13 mouse cellular contexts compared by ENCODE assay signal in the genomic region with DNA sequence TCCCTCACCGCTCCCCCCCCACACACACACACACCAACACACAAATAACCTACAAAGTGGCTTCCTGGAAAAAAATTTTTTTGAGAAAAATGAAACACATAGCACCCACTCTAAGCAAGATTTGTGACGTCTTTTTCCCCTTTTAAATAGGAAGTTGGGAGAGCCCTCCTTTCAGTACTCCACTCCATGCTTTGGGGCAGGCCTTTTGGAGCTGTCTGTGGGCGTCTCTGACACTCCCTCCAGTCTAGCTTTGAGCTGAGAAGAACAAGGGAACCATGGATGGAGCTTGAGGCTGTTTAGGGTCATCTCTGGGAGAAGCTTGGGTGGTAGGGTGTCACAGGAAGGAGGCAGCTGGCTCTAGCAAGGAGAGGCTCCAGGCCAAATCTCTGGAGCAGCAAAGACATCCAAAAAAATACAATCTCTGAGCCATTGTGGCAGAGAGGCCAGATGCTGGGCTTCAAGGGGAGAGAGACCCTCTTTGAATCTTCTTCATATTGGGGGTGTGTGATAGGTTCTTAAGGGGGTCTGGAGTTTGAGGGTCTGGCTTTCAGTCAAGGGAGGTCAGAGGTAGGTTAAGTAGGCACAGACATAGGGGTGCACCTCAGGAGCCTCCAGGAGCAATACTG. TPM values are rescaled to one million over a fixed set of nuclear protein-coding genes. Genes with fewer than 3 reads are reported as not detected.
DNase-seq lines count a peak whose midpoint lies in the region; ATAC-seq and TF ChIP-seq lines count a peak whose summit lies in the region.
"Had no signal": no experiment of that assay in that cellular context is flagged by ENCODE, and none has a peak within 500 bp of the region (broad histone marks: within the 10 kb centered on the region; RNA-seq: fewer than 3 reads in every experiment).

No protein-coding gene starts in this region.

- no peak for TF ChIP-seq CTCF in left cerebral cortex, adult 2 months (IDR thresholded peaks at IDR 0.05)
- TF ChIP-seq CTCF in cortical plate, adult 2 months (IDR thresholded peaks at IDR 0.05; ENCODE audit: extremely low read depth, insufficient read depth, low read length) = no peak
- no peak for TF ChIP-seq CTCF in olfactory bulb, adult 2 months (IDR thresholded peaks at IDR 0.05; ENCODE audit: insufficient read depth, low read depth, low read length)

- no peaks in the 10 kb centered on the region for H3K9me3 ChIP-seq in hindbrain, embryonic 14.5 days (ENCODE audit: control insufficient read depth, low read length)
- H3K9me3 ChIP-seq: heart, embryonic 12.5 days; limb, embryonic 12.5 days had no signal

- ATAC-seq in hindbrain, embryonic 14.5 days (ENCODE audit: low FRiP score) = no peak
- ATAC-seq: lung, postnatal 0 days had no signal

- H3K4me2 ChIP-seq in hindbrain, embryonic 14.5 days (replicated peaks) = peak overlapping the region; percentile 91

- H3K9ac ChIP-seq in hindbrain, embryonic 14.5 days = peak overlapping the region; percentile 99
- H3K9ac ChIP-seq: heart, embryonic 12.5 days; limb, embryonic 12.5 days had no signal

- H3K27ac ChIP-seq in left cerebral cortex, adult 2 months = peak overlapping the region; percentile 98
- peak overlapping the region; percentile 90 for H3K27ac ChIP-seq in cortical plate, adult 2 months (ENCODE audit: insufficient read depth, low read length)
- peak overlapping the region; percentile 99 for H3K27ac ChIP-seq in hindbrain, embryonic 14.5 days
- H3K27ac ChIP-seq in olfactory bulb, adult 2 months (ENCODE audit: insufficient read depth, low read depth, low read length) = peak overlapping the region; percentile 98
- H3K27ac ChIP-seq: limb, embryonic 12.5 days; stomach, postnatal 0 days had no signal

- 0 out of 2 replicates have a peak, but pooled peaks cover 1% of the 10 kb centered on the region for H3K4me1 ChIP-seq in cortical plate, adult 2 months (ENCODE audit: control insufficient read depth, insufficient read depth, low read length)
- peaks cover 13% of the 10 kb centered on the region for H3K4me1 ChIP-seq in hindbrain, embryonic 14.5 days (replicated peaks; ENCODE audit: control insufficient read depth, insufficient read depth, low read length)
- peaks cover 31% of the 10 kb centered on the region for H3K4me1 ChIP-seq in olfactory bulb, adult 2 months (ENCODE audit: control insufficient read depth, insufficient read depth, low read length)

- no peaks in the 10 kb centered on the region; the same call in 1 of the 2 replicates for H3K36me3 ChIP-seq in hindbrain, embryonic 14.5 days (replicated peaks; ENCODE audit: control insufficient read depth, insufficient read depth)
- H3K36me3 ChIP-seq: heart, embryonic 12.5 days; limb, embryonic 12.5 days had no signal

- peaks cover 23% of the 10 kb centered on the region; the same call in 1 of the 2 replicates for H3K27me3 ChIP-seq in hindbrain, embryonic 14.5 days (ENCODE audit: control insufficient read depth, insufficient read depth, low read length)

- intact Hi-C loops in left cerebral cortex, adult 2 months (cut with DNase I) = loop anchor here (1.0 kb wide), 1 partner anchor 24 kb away; no protein-coding TSS in a partner anchor
- intact Hi-C loops in left cerebral cortex, postnatal 14 days (cut with DNase I) = no loop called here

- peak; percentile 52; the same call in 1 of the 2 replicates for TF ChIP-seq POLR2A in cortical plate, adult 2 months (IDR thresholded peaks at IDR 0.05; ENCODE audit: extremely low read depth, insufficient read depth, low read length)
- TF ChIP-seq POLR2A in olfactory bulb, adult 2 months (IDR thresholded peaks at IDR 0.05; ENCODE audit: insufficient read depth, low read depth, low read length) = no peak

- H3K4me3 ChIP-seq in left cerebral cortex, adult 2 months = peak overlapping the region; percentile 88
- peak overlapping the region; percentile 67 for H3K4me3 ChIP-seq in cortical plate, adult 2 months (ENCODE audit: insufficient read depth, low read length)
- peak overlapping the region; percentile 88 for H3K4me3 ChIP-seq in hindbrain, embryonic 14.5 days (replicated peaks; ENCODE audit: low read length)
- peak overlapping the region; percentile 74 for H3K4me3 ChIP-seq in olfactory bulb, adult 2 months (ENCODE audit: insufficient read depth, low read depth, low read length)

- 3% methylated on average over 3 of the region's 3 CpGs for WGBS in hindbrain, embryonic 14.5 days
- 4% methylated on average over 3 of the region's 3 CpGs for WGBS in olfactory bulb, adult 2 months

- DNase-seq in left cerebral cortex, adult 2 months (ENCODE audit: extremely low spot score in 1 of 2, low spot score in 2 of 2) = peak; percentile 47 to 50
- DNase-seq in left cerebral cortex, postnatal 14 days (ENCODE audit: low spot score in 2 of 2) = no peak
- DNase-seq in hindbrain, embryonic 14.5 days (ENCODE audit: low spot score) = peak; percentile 36
- DNase-seq in adrenal gland, postnatal 10 days = no peak
- DNase-seq in kidney, postnatal 14 days = no peak
- DNase-seq in c-Kit-positive CD71-positive TER-119-positive erythroid progenitor cells, embryonic 14.5 days (ENCODE audit: low spot score) = no peak
- DNase-seq: kidney, adult 11 months had no signal

RNA-seq across cellular contexts. Expression of gene Polg, which starts 34.6 kb away (rescaled TPM):
- total RNA-seq in left cerebral cortex, adult 2 months (2021) = 100 to 1,000 TPM in 1 of 2 experiments, 10 to 100 TPM in 1; 86.7 to 100 TPM
- 10 to 100 TPM; 84.3 to 90.1 TPM for total RNA-seq in left cerebral cortex, postnatal 14 days (2021)
- polyA plus RNA-seq in cortical plate, adult 2 months (2012; rRNA removed) = 80.9 and 87.1 TPM in 2 replicates
- polyA plus RNA-seq in hindbrain, embryonic 14.5 days (2014; fragmentation: Nextera tagmentation; extraction: Ambion mirVana) = 26.3 and 28.9 TPM in 2 replicates
- polyA plus RNA-seq in olfactory bulb, adult 2 months (2012; ENCODE audit: insufficient read depth, insufficient read length, low replicate concordance, missing spikeins) = 134 TPM in 1 of 2 replicates, not detected in the other
- 10 to 100 TPM; 78.9 to 83.1 TPM for total RNA-seq in adrenal gland, postnatal 10 days (2021)

Comparison
In these comparisons a context has a peak if more than half of its experiments do, and no peak if none do; other contexts are left out.
1. DNase-seq: peak in left cerebral cortex, adult 2 months (2 of 2) and hindbrain, embryonic 14.5 days (single experiment); none in left cerebral cortex, postnatal 14 days (0 of 2), adrenal gland, postnatal 10 days (single experiment), kidney, postnatal 14 days (single experiment) and c-Kit-positive CD71-positive TER-119-positive erythroid progenitor cells, embryonic 14.5 days (single experiment).
2. Peak in every context shown above with its lines, with median percentiles within 50 percentile points of each other: H3K27ac ChIP-seq and H3K4me3 ChIP-seq.